Mouse (Mus musculus) midbrain, postnatal 0 days (tissue): ENCODE measurements around the gene Chrnb1. TPM values are rescaled to one million over a fixed set of nuclear protein-coding genes. Genes with fewer than 3 reads are reported as not detected.

Source experiments
- ATAC-seq: fragments of 200-750 bp; cut with Nextera tagmentation; 2 replicates; pipeline ENCODE4 v1.8.0; 2017; ENCODE audit warnings: moderate number of reproducible peaks, mild to moderate bottlenecking, moderate TSS enrichment, moderate library complexity; ENCODE audit not compliant: low FRiP score
- DNase-seq: peaks from one replicate; pipeline ENCODE4 v3.0.0-alpha.2; 2015; ENCODE audit warnings: low spot score
- H3K27ac ChIP-seq: fragments of 300-500 bp; sonication (generic); 2 replicates; pipeline ENCODE4 v1.5.1; 2014; ENCODE audit warnings: low read depth, mild to moderate bottlenecking, low read length, mixed read lengths
- H3K27me3 ChIP-seq: fragments of 300-500 bp; sonication (generic); 2 replicates; pipeline ENCODE4 v1.6.1; 2014; ENCODE audit warnings: low read length, control low read depth, mixed read lengths; ENCODE audit not compliant: insufficient read depth
- H3K36me3 ChIP-seq: fragments of 300-500 bp; sonication (generic); 2 replicates; pipeline ENCODE4 v1.6.1; 2014; ENCODE audit warnings: low read length, control low read depth, mixed read lengths; ENCODE audit not compliant: insufficient read depth
- H3K4me1 ChIP-seq: fragments of 300-500 bp; sonication (generic); 2 replicates; pipeline ENCODE4 v1.6.1; 2014; ENCODE audit warnings: mild to moderate bottlenecking, control low read depth, antibody characterized with exemption, low read length, mixed read lengths; ENCODE audit not compliant: insufficient read depth
- H3K4me2 ChIP-seq: fragments of 300-500 bp; sonication (generic); 2 replicates; pipeline ENCODE4 v1.6.1; 2014; ENCODE audit warnings: low read depth, mild to moderate bottlenecking, low read length, mixed read lengths; ENCODE audit not compliant: poor library complexity, severe bottlenecking
- H3K4me3 ChIP-seq: fragments of 300-500 bp; sonication (generic); 2 replicates; pipeline ENCODE4 v1.5.1; 2014; ENCODE audit warnings: low read depth, mild to moderate bottlenecking, low read length, moderate library complexity
- H3K9ac ChIP-seq: fragments of 300-500 bp; sonication (generic); replicated peaks from 2 replicates; pipeline ENCODE4 v1.6.1; 2014; ENCODE audit warnings: mild to moderate bottlenecking, low read length, moderate library complexity, mixed read lengths; ENCODE audit not compliant: poor library complexity, severe bottlenecking
- H3K9me3 ChIP-seq: fragments of 300-500 bp; sonication (generic); 2 replicates; pipeline ENCODE4 v1.6.1; 2016; ENCODE audit warnings: low read length, control low read depth
- CTCF ChIP-seq: IDR thresholded peaks from 2 replicates; pipeline ENCODE4 v1.5.1; 2016; ENCODE audit warnings: antibody characterized with exemption, mild to moderate bottlenecking
- WGBS: fragments of 180-500 bp; shearing (Covaris S2); extraction: QIAGEN DNeasy Blood & Tissue Kit; methylation state at CpG from one replicate; pipeline ENCODE4 v1.1.7; 2014; 5-methylcytosine and 5-hydroxymethylcytosine counted together
- polyA plus RNA-seq: library from polyadenylated mRNA; unstranded; fragments of >200 nt; fragmentation: Nextera tagmentation; extraction: Ambion mirVana; gene quantifications from 2 replicates; pipeline ENCODE4 v1.2.1, GENCODE M21; 2015
- total RNA-seq: library from RNA; depleted of rRNA; stranded (reverse); fragments of >200 nt; gene quantifications from 2 replicates; pipeline ENCODE4 v1.2.3, GENCODE M21; 2014

Chrnb1 gene
- total and polyA plus RNA-seq, 2 experiments from 2014 or later = 1.1 to 1.5 TPM

GRCm38 (mm10) chr11:69776488-69776887, 19.3 kb downstream of the Chrnb1 start:
- no peak overlapping the region for H3K27ac ChIP-seq
- H3K4me1 ChIP-seq = no peaks in the 10 kb centered on the region
- ATAC-seq (no peak), DNase-seq (no peak)
- H3K27me3 ChIP-seq = no peaks in the 10 kb centered on the region
- H3K4me2 ChIP-seq = no peak overlapping the region
- no peak overlapping the region for H3K4me3 ChIP-seq
- H3K36me3 ChIP-seq = peaks cover 20% of the 10 kb centered on the region; the same call in 1 of the 2 replicates
- 89% methylated on average over 20 of the region's 20 CpGs for WGBS
- TF ChIP-seq CTCF = no peak
- no peak overlapping the region for H3K9ac ChIP-seq
- no peaks in the 10 kb centered on the region for H3K9me3 ChIP-seq

GRCm38 (mm10) chr11:69775716-69776115, 20.0 kb downstream of the Chrnb1 start:
- Histone ChIP-seq H3K9ac (no peak overlapping the region), H3K9me3 (no peaks in the 10 kb centered on the region), H3K4me1 (no peaks in the 10 kb centered on the region), H3K36me3 (peaks cover 20% of the 10 kb centered on the region; the same call in 1 of the 2 replicates), H3K27me3 (no peaks in the 10 kb centered on the region), H3K27ac (no peak overlapping the region), H3K4me3 (no peak overlapping the region), H3K4me2 (no peak overlapping the region)
- no peak for ATAC-seq
- TF ChIP-seq CTCF = no peak
- no peak for DNase-seq
- WGBS = 74% methylated on average over 10 of the region's 10 CpGs

GRCm38 (mm10) chr11:69774961-69775360, 20.8 kb downstream of the Chrnb1 start:
- Histone ChIP-seq H3K36me3 (peaks cover 20% of the 10 kb centered on the region; the same call in 1 of the 2 replicates), H3K4me3 (no peak overlapping the region), H3K9me3 (no peaks in the 10 kb centered on the region), H3K4me2 (no peak overlapping the region), H3K27ac (no peak overlapping the region), H3K4me1 (no peaks in the 10 kb centered on the region), H3K9ac (no peak overlapping the region), H3K27me3 (no peaks in the 10 kb centered on the region)
- DNase-seq (no peak), ATAC-seq (no peak)
- TF ChIP-seq CTCF = no peak
- WGBS = 50% methylated on average over 5 of the region's 5 CpGs

GRCm38 (mm10) chr11:69767625-69767909, 28.2 kb downstream of the Chrnb1 start:
- H3K9me3 ChIP-seq = no peaks in the 10 kb centered on the region
- H3K9ac ChIP-seq = no peak overlapping the region; the same call in 1 of the 2 replicates
- WGBS = 62% methylated on average over 4 of the region's 4 CpGs
- no peaks in the 10 kb centered on the region for H3K27me3 ChIP-seq
- no peak for DNase-seq
- H3K4me3 ChIP-seq = peak overlapping the region; percentile 90
- H3K4me1 ChIP-seq = peaks cover 11% of the 10 kb centered on the region
- no peak for TF ChIP-seq CTCF
- H3K27ac ChIP-seq = no peak overlapping the region
- H3K4me2 ChIP-seq = peak overlapping the region; percentile 71
- H3K36me3 ChIP-seq = no peaks in the 10 kb centered on the region
- ATAC-seq = no peak

- Histone ChIP-seq H3K4me1 (peaks cover 11% of the 10 kb centered on the region), H3K27me3 (no peaks in the 10 kb centered on the region), H3K36me3 (no peaks in the 10 kb centered on the region), H3K9me3 (no peaks in the 10 kb centered on the region), H3K4me3 (peak overlapping the region; percentile 90), H3K9ac (peak overlapping the region; percentile 100), H3K4me2 (peak overlapping the region; percentile 71), H3K27ac (peak overlapping the region; percentile 90)
- ATAC-seq (no peak), DNase-seq (no peak)
- TF ChIP-seq CTCF = no peak
- 60% methylated on average over 13 of the region's 13 CpGs for WGBS
These were observed 28.7 kb downstream of the Chrnb1 start for GRCm38 (mm10) chr11:69766872-69767624.

- Histone ChIP-seq H3K36me3 (no peaks in the 10 kb centered on the region), H3K4me1 (peaks cover 11% of the 10 kb centered on the region), H3K9ac (peak overlapping the region; percentile 100), H3K27me3 (no peaks in the 10 kb centered on the region), H3K27ac (peak overlapping the region; percentile 90), H3K4me3 (peak overlapping the region; percentile 90), H3K9me3 (no peaks in the 10 kb centered on the region), H3K4me2 (peak overlapping the region; percentile 71)
- TF ChIP-seq CTCF = no peak
- WGBS = under 1% methylated on average over 34 of the region's 37 CpGs
- peak; percentile 77 for ATAC-seq
- peak; percentile 72 for DNase-seq
These were observed 29.6 kb downstream of the Chrnb1 start for GRCm38 (mm10) chr11:69766126-69766609.
